In genomic region chr3:96564633-96565032, GRCm38 (mm10) we compare ENCODE assay signal across 8 mouse cellular contexts. TPM values are rescaled to one million over a fixed set of nuclear protein-coding genes. Genes with fewer than 3 reads are reported as not detected.
DNase-seq lines count a peak whose midpoint lies in the region; ATAC-seq and TF ChIP-seq lines count a peak whose summit lies in the region.

No protein-coding gene starts in this region.

- H3K4me2 ChIP-seq in forebrain, embryonic 15.5 days (replicated peaks) = no peak overlapping the region
- H3K4me2 ChIP-seq in forebrain, embryonic 12.5 days = no peak overlapping the region
- no peak overlapping the region for H3K4me2 ChIP-seq in intestine, embryonic 14.5 days (ENCODE audit: low read length)
- no peak overlapping the region for H3K4me2 ChIP-seq in midbrain, embryonic 16.5 days (ENCODE audit: low read length)

- no peak for TF ChIP-seq CTCF in thymus, adult 2 months (IDR thresholded peaks at IDR 0.05; ENCODE audit: borderline replicate concordance, control insufficient read depth, extremely low read depth, insufficient read depth, low read length, poor library complexity)

- ATAC-seq in forebrain, embryonic 15.5 days (replicated peaks) = no peak
- ATAC-seq in forebrain, embryonic 12.5 days (ENCODE audit: low FRiP score) = no peak
- no peak for ATAC-seq in intestine, embryonic 14.5 days (replicated peaks; ENCODE audit: low FRiP score, low TSS enrichment, low read depth)
- no peak for ATAC-seq in midbrain, embryonic 16.5 days

- H3K4me1 ChIP-seq in forebrain, embryonic 15.5 days = peaks cover 23% of the 10 kb centered on the region
- H3K4me1 ChIP-seq in forebrain, embryonic 12.5 days = peaks cover 18% of the 10 kb centered on the region
- peaks cover 34% of the 10 kb centered on the region for H3K4me1 ChIP-seq in intestine, embryonic 14.5 days (replicated peaks; ENCODE audit: control insufficient read depth, insufficient read depth, low read length)
- peaks cover 62% of the 10 kb centered on the region for H3K4me1 ChIP-seq in thymus, adult 2 months (replicated peaks; ENCODE audit: control insufficient read depth, insufficient read depth, low read length)
- H3K4me1 ChIP-seq in midbrain, embryonic 16.5 days (ENCODE audit: control insufficient read depth, insufficient read depth, low read length) = peaks cover 16% of the 10 kb centered on the region

- peak; percentile 74 for DNase-seq in T-cell, adult 2 months (ENCODE audit: low spot score)
- no peak for DNase-seq in intestine, embryonic 14.5 days (ENCODE audit: low spot score)
- DNase-seq in lung, adult 18-20 months = peak; percentile 80 to 82
- DNase-seq in thymus, adult 2 months = peak; percentile 56
- no peak for DNase-seq in urinary bladder, postnatal 10 days (ENCODE audit: low spot score)

- H3K36me3 ChIP-seq in forebrain, embryonic 15.5 days = peaks cover 18% of the 10 kb centered on the region
- peaks cover 19% of the 10 kb centered on the region for H3K36me3 ChIP-seq in forebrain, embryonic 12.5 days (replicated peaks)
- H3K36me3 ChIP-seq in intestine, embryonic 14.5 days (ENCODE audit: control insufficient read depth, insufficient read depth, low read length) = peaks cover 20% of the 10 kb centered on the region
- peaks cover 19% of the 10 kb centered on the region for H3K36me3 ChIP-seq in thymus, adult 2 months (ENCODE audit: control insufficient read depth, insufficient read depth, low read length)
- 0 out of 2 replicates have a peak, but pooled peaks cover 3% of the 10 kb centered on the region for H3K36me3 ChIP-seq in midbrain, embryonic 16.5 days (ENCODE audit: control insufficient read depth, insufficient read depth, low read length)

- TF ChIP-seq POLR2A in thymus, adult 2 months (IDR thresholded peaks at IDR 0.05; ENCODE audit: control insufficient read depth, extremely low read depth, insufficient read depth, low read length, poor library complexity) = no peak

- H3K4me3 ChIP-seq in forebrain, embryonic 15.5 days = no peak overlapping the region
- no peak overlapping the region for H3K4me3 ChIP-seq in forebrain, embryonic 12.5 days (replicated peaks)
- no peak overlapping the region for H3K4me3 ChIP-seq in intestine, embryonic 14.5 days (ENCODE audit: low read depth, low read length)
- H3K4me3 ChIP-seq in thymus, adult 2 months (ENCODE audit: control insufficient read depth, insufficient read depth, low read length) = no peak overlapping the region
- no peak overlapping the region for H3K4me3 ChIP-seq in midbrain, embryonic 16.5 days (ENCODE audit: low read depth, low read length)

- no peak overlapping the region for H3K9ac ChIP-seq in forebrain, embryonic 15.5 days (replicated peaks)
- H3K9ac ChIP-seq in forebrain, embryonic 12.5 days = no peak overlapping the region
- no peak overlapping the region for H3K9ac ChIP-seq in intestine, embryonic 14.5 days (ENCODE audit: low read length)
- no peak overlapping the region for H3K9ac ChIP-seq in midbrain, embryonic 16.5 days (ENCODE audit: low read depth, low read length)

- H3K27ac ChIP-seq in forebrain, embryonic 15.5 days (replicated peaks) = 0 out of 2 replicates have a peak overlapping the region, but pooled peaks have one; percentile 15
- no peak overlapping the region for H3K27ac ChIP-seq in forebrain, embryonic 12.5 days
- H3K27ac ChIP-seq in intestine, embryonic 14.5 days (ENCODE audit: low read depth) = peak overlapping the region; percentile 66
- H3K27ac ChIP-seq in thymus, adult 2 months (ENCODE audit: control insufficient read depth, insufficient read depth, low read length) = no peak overlapping the region
- H3K27ac ChIP-seq in midbrain, embryonic 16.5 days (ENCODE audit: low read length) = no peak overlapping the region

- no peaks in the 10 kb centered on the region for H3K9me3 ChIP-seq in forebrain, embryonic 15.5 days
- H3K9me3 ChIP-seq in forebrain, embryonic 12.5 days = no peaks in the 10 kb centered on the region
- H3K9me3 ChIP-seq in intestine, embryonic 14.5 days (ENCODE audit: control insufficient read depth, low read length) = no peaks in the 10 kb centered on the region
- H3K9me3 ChIP-seq in midbrain, embryonic 16.5 days (replicated peaks; ENCODE audit: control insufficient read depth, low read length, poor library complexity, severe bottlenecking) = no peaks in the 10 kb centered on the region

- 82% methylated on average over 7 of the region's 7 CpGs for WGBS in forebrain, embryonic 15.5 days
- 81% methylated on average over 7 of the region's 7 CpGs for WGBS in forebrain, embryonic 12.5 days
- 42% methylated on average over 7 of the region's 7 CpGs for WGBS in intestine, embryonic 14.5 days
- WGBS in thymus, adult 2 months = 1% methylated on average over 7 of the region's 7 CpGs
- 81% methylated on average over 7 of the region's 7 CpGs for WGBS in midbrain, embryonic 16.5 days

- no peaks in the 10 kb centered on the region for H3K27me3 ChIP-seq in forebrain, embryonic 15.5 days
- no peaks in the 10 kb centered on the region for H3K27me3 ChIP-seq in forebrain, embryonic 12.5 days
- no peaks in the 10 kb centered on the region for H3K27me3 ChIP-seq in intestine, embryonic 14.5 days (replicated peaks; ENCODE audit: control insufficient read depth, insufficient read depth, low read length)
- H3K27me3 ChIP-seq in thymus, adult 2 months (ENCODE audit: control insufficient read depth, insufficient read depth, low read length) = no peaks in the 10 kb centered on the region
- no peaks in the 10 kb centered on the region for H3K27me3 ChIP-seq in midbrain, embryonic 16.5 days (ENCODE audit: control insufficient read depth, insufficient read depth, low read depth, low read length)

RNA-seq across cellular contexts. Expression of gene Txnip, which starts 6.9 kb away (rescaled TPM):
- 68.4 and 69.3 TPM in 2 replicates for polyA plus RNA-seq in forebrain, embryonic 15.5 days (2015; fragmentation: Nextera tagmentation; extraction: Ambion mirVana)
- polyA plus RNA-seq in forebrain, embryonic 12.5 days (2016; fragmentation: Nextera tagmentation; extraction: Ambion mirVana) = 40.4 and 40.8 TPM in 2 replicates
- 149 and 154 TPM in 2 replicates for polyA plus RNA-seq in intestine, embryonic 14.5 days (2014; fragmentation: Nextera tagmentation; extraction: Ambion mirVana)
- polyA plus RNA-seq in thymus, adult 2 months (2012; rRNA removed) = 587 and 719 TPM in 2 replicates
- 41.5 and 43.5 TPM in 2 replicates for polyA plus RNA-seq in midbrain, embryonic 16.5 days (2015; fragmentation: Nextera tagmentation; extraction: Ambion mirVana)

RNA-seq across cellular contexts. Expression of gene Gm16253, which starts 12.2 kb away (rescaled TPM):
- 0.92 and 2.0 TPM in 2 replicates for polyA plus RNA-seq in forebrain, embryonic 15.5 days (2015; fragmentation: Nextera tagmentation; extraction: Ambion mirVana)
- polyA plus RNA-seq in forebrain, embryonic 12.5 days (2016; fragmentation: Nextera tagmentation; extraction: Ambion mirVana) = 1.3 and 1.7 TPM in 2 replicates
- polyA plus RNA-seq in intestine, embryonic 14.5 days (2014; fragmentation: Nextera tagmentation; extraction: Ambion mirVana) = 0.37 and 1.6 TPM in 2 replicates
- polyA plus RNA-seq in thymus, adult 2 months (2012; rRNA removed) = not detected in 2 replicates
- polyA plus RNA-seq in midbrain, embryonic 16.5 days (2015; fragmentation: Nextera tagmentation; extraction: Ambion mirVana) = 1.6 and 1.8 TPM in 2 replicates

RNA-seq across cellular contexts. Expression of gene Polr3gl, which starts 29.3 kb away (rescaled TPM):
- 42.4 and 45.3 TPM in 2 replicates for polyA plus RNA-seq in forebrain, embryonic 15.5 days (2015; fragmentation: Nextera tagmentation; extraction: Ambion mirVana)
- 40.1 and 40.7 TPM in 2 replicates for polyA plus RNA-seq in forebrain, embryonic 12.5 days (2016; fragmentation: Nextera tagmentation; extraction: Ambion mirVana)
- polyA plus RNA-seq in intestine, embryonic 14.5 days (2014; fragmentation: Nextera tagmentation; extraction: Ambion mirVana) = 13.6 and 17.4 TPM in 2 replicates
- polyA plus RNA-seq in thymus, adult 2 months (2012; rRNA removed) = 17.8 and 18.2 TPM in 2 replicates
- polyA plus RNA-seq in midbrain, embryonic 16.5 days (2015; fragmentation: Nextera tagmentation; extraction: Ambion mirVana) = 36.7 and 38.8 TPM in 2 replicates

RNA-seq across cellular contexts. Expression of gene Ankrd34a, which starts 31.8 kb away (rescaled TPM):
- 12.5 and 13.4 TPM in 2 replicates for polyA plus RNA-seq in forebrain, embryonic 15.5 days (2015; fragmentation: Nextera tagmentation; extraction: Ambion mirVana)
- 4.0 and 4.4 TPM in 2 replicates for polyA plus RNA-seq in forebrain, embryonic 12.5 days (2016; fragmentation: Nextera tagmentation; extraction: Ambion mirVana)
- 2.3 and 2.8 TPM in 2 replicates for polyA plus RNA-seq in intestine, embryonic 14.5 days (2014; fragmentation: Nextera tagmentation; extraction: Ambion mirVana)
- 0.18 and 0.49 TPM in 2 replicates for polyA plus RNA-seq in thymus, adult 2 months (2012; rRNA removed)
- polyA plus RNA-seq in midbrain, embryonic 16.5 days (2015; fragmentation: Nextera tagmentation; extraction: Ambion mirVana) = 16.4 and 20.6 TPM in 2 replicates

RNA-seq across cellular contexts. Expression of gene Lix1l, which starts 36.3 kb away (rescaled TPM):
- 5.0 and 6.4 TPM in 2 replicates for polyA plus RNA-seq in forebrain, embryonic 15.5 days (2015; fragmentation: Nextera tagmentation; extraction: Ambion mirVana)
- 5.8 and 6.2 TPM in 2 replicates for polyA plus RNA-seq in forebrain, embryonic 12.5 days (2016; fragmentation: Nextera tagmentation; extraction: Ambion mirVana)
- polyA plus RNA-seq in intestine, embryonic 14.5 days (2014; fragmentation: Nextera tagmentation; extraction: Ambion mirVana) = 6.7 and 8.3 TPM in 2 replicates
- 4.6 and 8.2 TPM in 2 replicates for polyA plus RNA-seq in thymus, adult 2 months (2012; rRNA removed)
- 4.0 and 4.7 TPM in 2 replicates for polyA plus RNA-seq in midbrain, embryonic 16.5 days (2015; fragmentation: Nextera tagmentation; extraction: Ambion mirVana)

Comparison
In these comparisons a context has a peak if more than half of its experiments do, and no peak if none do; other contexts are left out.
1. H3K27ac ChIP-seq: peak in forebrain, embryonic 15.5 days (single experiment) and intestine, embryonic 14.5 days (single experiment); none in forebrain, embryonic 12.5 days (single experiment), thymus, adult 2 months (single experiment) and midbrain, embryonic 16.5 days (single experiment).
2. DNase-seq: peak in T-cell, adult 2 months (single experiment), lung, adult 18-20 months (2 of 2) and thymus, adult 2 months (single experiment); none in intestine, embryonic 14.5 days (single experiment) and urinary bladder, postnatal 10 days (single experiment).